Mouse (Mus musculus): ENCODE data around the gene Hmgn3. TPM values are rescaled to one million over a fixed set of nuclear protein-coding genes. Genes with fewer than 3 reads are reported as not detected.

Gene Hmgn3
- total and polyA plus RNA-seq, 2 experiments from 2014 or later = 55.1 to 213 TPM

- no peaks in the 10 kb centered on the region for H3K27me3 ChIP-seq (ENCODE audit: insufficient read depth, low read length)
- no peak for DNase-seq (ENCODE audit: low spot score)
- H3K27ac ChIP-seq = no peak overlapping the region
- H3K4me1 ChIP-seq (ENCODE audit: insufficient read depth, low read length) = no peaks in the 10 kb centered on the region
- no peak for ATAC-seq
- no peak overlapping the region for H3K4me2 ChIP-seq (ENCODE audit: low read depth, low read length)
- WGBS = 86% methylated on average over 3 of the region's 3 CpGs
- TF ChIP-seq CTCF (IDR thresholded peaks at IDR 0.05; ENCODE audit: low read depth) = no peak
- no peaks in the 10 kb centered on the region for H3K9me3 ChIP-seq (ENCODE audit: low read length)
- H3K9ac ChIP-seq (replicated peaks; ENCODE audit: low read length) = no peak overlapping the region
- 0 out of 2 replicates have a peak, but pooled peaks cover 3% of the 10 kb centered on the region for H3K36me3 ChIP-seq (ENCODE audit: insufficient read depth, low read length)
- H3K4me3 ChIP-seq (ENCODE audit: low read length) = no peak overlapping the region
Measured at GRCm38 (mm10) chr9:83101691-83102090, 44.8 kb downstream of the Hmgn3 start.

- no peak overlapping the region for H3K4me3 ChIP-seq (ENCODE audit: low read length)
- H3K27ac ChIP-seq = no peak overlapping the region
- no peaks in the 10 kb centered on the region for H3K27me3 ChIP-seq (ENCODE audit: insufficient read depth, low read length)
- no peaks in the 10 kb centered on the region for H3K9me3 ChIP-seq (ENCODE audit: low read length)
- no peaks in the 10 kb centered on the region for H3K4me1 ChIP-seq (ENCODE audit: insufficient read depth, low read length)
- TF ChIP-seq CTCF (IDR thresholded peaks at IDR 0.05; ENCODE audit: low read depth) = no peak
- H3K4me2 ChIP-seq (ENCODE audit: low read depth, low read length) = no peak overlapping the region
- 86% methylated on average over 3 of the region's 3 CpGs for WGBS
- no peak for DNase-seq (ENCODE audit: low spot score)
- no peak for ATAC-seq
- 0 out of 2 replicates have a peak, but pooled peaks cover under 1% of the 10 kb centered on the region for H3K36me3 ChIP-seq (ENCODE audit: insufficient read depth, low read length)
- no peak overlapping the region for H3K9ac ChIP-seq (replicated peaks; ENCODE audit: low read length)
Measured at GRCm38 (mm10) chr9:83100786-83101185, 45.7 kb downstream of the Hmgn3 start.

- H3K4me1 ChIP-seq (ENCODE audit: insufficient read depth, low read length) = no peaks in the 10 kb centered on the region
- H3K27me3 ChIP-seq (ENCODE audit: insufficient read depth, low read length) = no peaks in the 10 kb centered on the region
- DNase-seq (ENCODE audit: low spot score) = no peak
- WGBS = 59% methylated on average over 12 of the region's 12 CpGs
- no peak overlapping the region for H3K4me3 ChIP-seq (ENCODE audit: low read length)
- no peaks in the 10 kb centered on the region for H3K9me3 ChIP-seq (ENCODE audit: low read length)
- no peak for ATAC-seq
- no peak overlapping the region for H3K27ac ChIP-seq
- H3K9ac ChIP-seq (replicated peaks; ENCODE audit: low read length) = no peak overlapping the region
- no peak overlapping the region for H3K4me2 ChIP-seq (ENCODE audit: low read depth, low read length)
- TF ChIP-seq CTCF (IDR thresholded peaks at IDR 0.05; ENCODE audit: low read depth) = no peak
- no peaks in the 10 kb centered on the region for H3K36me3 ChIP-seq (ENCODE audit: insufficient read depth, low read length)
Measured at GRCm38 (mm10) chr9:83098652-83099307, 47.7 kb downstream of the Hmgn3 start.

- H3K4me2 ChIP-seq (ENCODE audit: low read depth, low read length) = no peak overlapping the region
- no peak for TF ChIP-seq CTCF (IDR thresholded peaks at IDR 0.05; ENCODE audit: low read depth)
- 62% methylated on average over 8 of the region's 8 CpGs for WGBS
- H3K36me3 ChIP-seq (ENCODE audit: insufficient read depth, low read length) = no peaks in the 10 kb centered on the region
- H3K9me3 ChIP-seq (ENCODE audit: low read length) = no peaks in the 10 kb centered on the region
- no peak overlapping the region for H3K9ac ChIP-seq (replicated peaks; ENCODE audit: low read length)
- no peaks in the 10 kb centered on the region for H3K27me3 ChIP-seq (ENCODE audit: insufficient read depth, low read length)
- no peak for ATAC-seq
- no peaks in the 10 kb centered on the region for H3K4me1 ChIP-seq (ENCODE audit: insufficient read depth, low read length)
- no peak for DNase-seq (ENCODE audit: low spot score)
- H3K27ac ChIP-seq = no peak overlapping the region
- H3K4me3 ChIP-seq (ENCODE audit: low read length) = no peak overlapping the region
Measured at GRCm38 (mm10) chr9:83097816-83098215, 48.7 kb downstream of the Hmgn3 start.

GRCm38 (mm10) chr9:83094649-83095336, 51.7 kb downstream of the Hmgn3 start:
- Histone ChIP-seq H3K9ac (replicated peaks; ENCODE audit: low read length) (no peak overlapping the region), H3K9me3 (ENCODE audit: low read length) (no peaks in the 10 kb centered on the region), H3K4me1 (ENCODE audit: insufficient read depth, low read length) (no peaks in the 10 kb centered on the region), H3K27ac (no peak overlapping the region), H3K4me2 (ENCODE audit: low read depth, low read length) (no peak overlapping the region), H3K4me3 (ENCODE audit: low read length) (no peak overlapping the region), H3K27me3 (ENCODE audit: insufficient read depth, low read length) (no peaks in the 10 kb centered on the region), H3K36me3 (ENCODE audit: insufficient read depth, low read length) (no peaks in the 10 kb centered on the region)
- no peak for ATAC-seq
- no peak for DNase-seq (ENCODE audit: low spot score)
- WGBS = 76% methylated on average over 3 of the region's 3 CpGs
- TF ChIP-seq CTCF (IDR thresholded peaks at IDR 0.05; ENCODE audit: low read depth) = no peak

GRCm38 (mm10) chr9:83083790-83084469, 62.6 kb downstream of the Hmgn3 start:
- H3K9me3 ChIP-seq (ENCODE audit: low read length) = no peaks in the 10 kb centered on the region
- no peaks in the 10 kb centered on the region for H3K36me3 ChIP-seq (ENCODE audit: insufficient read depth, low read length)
- no peaks in the 10 kb centered on the region for H3K4me1 ChIP-seq (ENCODE audit: insufficient read depth, low read length)
- no peak overlapping the region for H3K9ac ChIP-seq (replicated peaks; ENCODE audit: low read length)
- ATAC-seq (no peak), DNase-seq (ENCODE audit: low spot score) (no peak)
- no peak overlapping the region for H3K4me2 ChIP-seq (ENCODE audit: low read depth, low read length)
- H3K27ac ChIP-seq = no peak overlapping the region
- no peak overlapping the region for H3K4me3 ChIP-seq (ENCODE audit: low read length)
- WGBS = 79% methylated on average over 7 of the region's 7 CpGs
- H3K27me3 ChIP-seq (ENCODE audit: insufficient read depth, low read length) = no peaks in the 10 kb centered on the region
- TF ChIP-seq CTCF (IDR thresholded peaks at IDR 0.05; ENCODE audit: low read depth) = no peak

All from hindbrain, postnatal 0 days (tissue).